Mouse (Mus musculus): Measurements from ENCODE around the gene Spn. TPM values are rescaled to one million over a fixed set of nuclear protein-coding genes. Genes with fewer than 3 reads are reported as not detected.

Spn gene
- total and polyA plus RNA-seq, 3 experiments, result 135 to 184 (median 169) TPM

DNA sequence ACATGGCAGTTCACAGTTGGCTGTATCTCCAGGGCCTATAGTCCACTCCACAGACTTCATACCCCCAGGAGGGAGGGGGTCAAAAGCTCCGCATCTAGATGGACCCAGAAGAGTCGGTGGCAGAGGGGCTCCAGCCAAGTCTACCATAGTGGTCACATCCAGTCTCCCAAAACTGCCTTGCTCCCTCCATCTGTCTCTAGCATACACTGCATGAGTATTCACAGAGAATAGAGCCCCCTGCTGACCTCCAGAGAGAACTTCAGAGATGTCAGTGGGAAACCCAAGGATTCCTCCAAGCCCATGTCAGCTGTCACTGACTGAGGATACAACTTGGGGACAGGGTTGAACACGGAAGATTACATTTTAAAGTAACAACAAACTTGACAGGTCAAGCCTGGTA lies 48.0 kb upstream of the Spn start (continued):
- no peak for TF ChIP-seq MEF2A (IDR thresholded peaks at IDR 0.05; ENCODE audit: extremely low read depth, insufficient replicate concordance, low read depth, low read length, poor library complexity, severe bottlenecking)
- TF ChIP-seq ELF1 (IDR thresholded peaks at IDR 0.05; ENCODE audit: low read depth, low read length), result no peak
- 0 out of 2 replicates have a peak, but pooled peaks have one; percentile 29 for TF ChIP-seq MAX (IDR thresholded peaks at IDR 0.05; ENCODE audit: low read length)
- TF ChIP-seq MAZ (IDR thresholded peaks at IDR 0.05; ENCODE audit: low read depth, low read length), result peak; percentile 61; the same call in 1 of the 2 replicates
- no peak for TF ChIP-seq TAL1 (IDR thresholded peaks at IDR 0.05; ENCODE audit: low read length)
- TF ChIP-seq ETS1 (IDR thresholded peaks at IDR 0.05; ENCODE audit: low read depth, low read length), result 0 out of 2 replicates have a peak, but pooled peaks have one; percentile 20
- TF ChIP-seq MAFK (IDR thresholded peaks at IDR 0.05; ENCODE audit: borderline replicate concordance, low read depth, low read length), result no peak
- no peak for TF ChIP-seq CHD2 (IDR thresholded peaks at IDR 0.05; ENCODE audit: low read length)
- no peak for TF ChIP-seq NRF1 (IDR thresholded peaks at IDR 0.05; ENCODE audit: insufficient read depth, low read depth, low read length, poor library complexity, severe bottlenecking)
- peak; percentile 46; the same call in 1 of the 2 replicates for TF ChIP-seq MXI1 (IDR thresholded peaks at IDR 0.05; ENCODE audit: low read depth, low read length)
- peak; percentile 35 to 88 (median 66) for TF ChIP-seq CTCF (IDR thresholded peaks at IDR 0.05 in 2 of 3, conservative IDR thresholded peaks at IDR 0.05 in 1 of 3; ENCODE audit: control insufficient read depth in 1 of 3, insufficient read depth in 1 of 3, low read depth in 2 of 3, low read length in 3 of 3, poor library complexity in 1 of 3, severe bottlenecking in 1 of 3)
- TF ChIP-seq KAT2A (conservative IDR thresholded peaks at IDR 0.05; ENCODE audit: low read depth, low read length), result no peak
- TF ChIP-seq ZC3H11A (IDR thresholded peaks at IDR 0.05; ENCODE audit: low read depth, low read length), result peak; percentile 74
- no peak for TF ChIP-seq USF2 (IDR thresholded peaks at IDR 0.05; ENCODE audit: borderline replicate concordance in 1 of 2, insufficient read depth in 1 of 2, low read depth in 1 of 2, low read length in 2 of 2)
- no peak for TF ChIP-seq USF1 (IDR thresholded peaks at IDR 0.05; ENCODE audit: low read depth, low read length)
- TF ChIP-seq CHD1 (IDR thresholded peaks at IDR 0.05; ENCODE audit: low read depth, low read length), result no peak

GRCm38 (mm10) chr7:127184720-127185119 lies 47.1 kb upstream of the Spn start:
- Histone ChIP-seq H3K4me3 (ENCODE audit: control insufficient read depth in 1 of 2, insufficient read depth in 1 of 2, low read depth in 2 of 2, low read length in 2 of 2) (peak overlapping the region; percentile 28 to 29), H3K79me2 (ENCODE audit: control insufficient read depth, insufficient read depth, low read length, poor library complexity) (no peaks in the 10 kb centered on the region; the same call in 1 of the 2 replicates), H3K9me3 (replicated peaks; ENCODE audit: insufficient read depth, low read length) (no peaks in the 10 kb centered on the region), H3K4me1 (ENCODE audit: control insufficient read depth in 1 of 2, insufficient read depth in 2 of 2, low read length in 2 of 2) (peaks cover 36 to 45% of the 10 kb centered on the region in 2 experiments), H3K27ac (ENCODE audit: control insufficient read depth, low read depth, low read length) (peak overlapping the region; percentile 92), H3K36me3 (ENCODE audit: control insufficient read depth in 1 of 2, insufficient read depth in 2 of 2, low read length in 2 of 2) (peaks cover 0 to 50% of the 10 kb centered on the region in 2 experiments; a peak in 2 of 4 replicates), H3K27me3 (ENCODE audit: control insufficient read depth in 1 of 2, insufficient read depth in 2 of 2, low read length in 2 of 2) (no peaks in the 10 kb centered on the region), H3K9ac (ENCODE audit: control insufficient read depth, low read depth, low read length, poor library complexity, severe bottlenecking) (peak overlapping the region; percentile 60)
- DNase-seq (ENCODE audit: low read depth, low spot score), result peak; percentile 61
- 0 out of 2 replicates have a peak, but pooled peaks have one; percentile 20 for TF ChIP-seq KAT2A (conservative IDR thresholded peaks at IDR 0.05; ENCODE audit: low read depth, low read length)
- TF ChIP-seq SIN3A (IDR thresholded peaks at IDR 0.05; ENCODE audit: low read length), result 0 out of 2 replicates have a peak, but pooled peaks have one; percentile 6
- TF ChIP-seq MYB (IDR thresholded peaks at IDR 0.05; ENCODE audit: low read depth, low read length), result no peak
- TF ChIP-seq ELF1 (IDR thresholded peaks at IDR 0.05; ENCODE audit: low read depth, low read length), result 0 out of 2 replicates have a peak, but pooled peaks have one; percentile 46
- TF ChIP-seq ZNF384 (IDR thresholded peaks at IDR 0.05; ENCODE audit: low read depth, low read length), result peak; percentile 65
- TF ChIP-seq MEF2A (IDR thresholded peaks at IDR 0.05; ENCODE audit: extremely low read depth, insufficient replicate concordance, low read depth, low read length, poor library complexity, severe bottlenecking), result peak; percentile 33; the same call in 1 of the 2 replicates
- TF ChIP-seq EP300 (IDR thresholded peaks at IDR 0.05; ENCODE audit: low read depth in 1 of 2, low read length in 2 of 2), result peak in 1 of 2 experiments; percentile 62; a peak in 2 of 4 replicates
- TF ChIP-seq CHD2 (IDR thresholded peaks at IDR 0.05; ENCODE audit: low read length), result no peak
- 0 out of 2 replicates have a peak, but pooled peaks have one; percentile 12 for TF ChIP-seq TCF12 (IDR thresholded peaks at IDR 0.05; ENCODE audit: low read depth, low read length)
- TF ChIP-seq TAL1 (IDR thresholded peaks at IDR 0.05; ENCODE audit: low read length), result no peak
- TF ChIP-seq GATA1 (IDR thresholded peaks at IDR 0.05; ENCODE audit: low read depth, low read length), result no peak
- TF ChIP-seq ETS1 (IDR thresholded peaks at IDR 0.05; ENCODE audit: low read depth, low read length), result peak; percentile 80
- TF ChIP-seq BHLHE40 (IDR thresholded peaks at IDR 0.05; ENCODE audit: borderline replicate concordance, low read depth, low read length), result no peak
- no peak for TF ChIP-seq MAX (IDR thresholded peaks at IDR 0.05; ENCODE audit: low read length)
- TF ChIP-seq JUND (IDR thresholded peaks at IDR 0.05; ENCODE audit: low read depth, low read length), result no peak
- no peak for TF ChIP-seq USF1 (IDR thresholded peaks at IDR 0.05; ENCODE audit: low read depth, low read length)
